In the genomic region with DNA sequence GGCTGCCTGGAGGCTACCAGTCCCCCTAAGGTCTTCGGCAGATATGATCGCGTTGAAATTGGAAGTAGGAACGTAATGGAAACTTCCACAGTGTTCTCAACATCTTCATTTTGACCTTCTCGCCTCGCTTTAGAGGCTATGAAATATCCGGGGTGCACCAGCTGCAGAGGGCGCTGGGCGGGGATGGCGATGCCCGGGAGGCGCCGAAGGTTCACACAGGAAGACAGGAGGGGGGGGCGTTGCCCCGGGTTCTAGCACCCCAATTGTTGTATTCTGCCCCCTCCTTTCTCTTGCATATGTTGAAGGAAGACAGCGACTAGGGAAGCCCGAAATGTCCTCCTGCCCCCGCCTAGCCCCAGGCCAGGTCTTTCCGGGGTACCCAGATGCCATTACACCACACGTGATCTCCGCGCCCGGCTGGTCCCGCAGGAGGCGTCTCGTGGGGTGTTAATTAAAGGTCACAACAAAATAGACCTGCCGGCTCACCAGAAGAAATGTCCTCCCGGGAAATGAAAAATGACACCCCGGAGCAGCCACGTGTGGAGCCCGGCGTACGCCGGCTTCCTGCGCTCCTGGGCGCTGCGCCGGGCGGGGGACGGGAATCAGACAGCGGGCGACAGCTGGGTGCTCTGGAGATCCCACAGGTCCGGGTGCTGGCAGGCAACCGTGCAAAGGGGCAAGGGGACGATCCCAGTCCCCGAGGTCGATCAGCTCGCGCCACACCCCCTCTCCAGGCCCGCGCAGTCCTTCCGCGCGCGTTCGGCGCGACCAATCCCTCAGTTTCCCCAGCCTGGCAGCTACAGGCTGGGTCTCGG, we compare ENCODE assay signal across 7 mouse cellular contexts. TPM values are rescaled to one million over a fixed set of nuclear protein-coding genes. Genes with fewer than 3 reads are reported as not detected.
DNase-seq lines count a peak whose midpoint lies in the region; ATAC-seq lines count a peak whose summit lies in the region.

No protein-coding gene starts in this region.

- H3K27me3 ChIP-seq in intestine, embryonic 14.5 days (replicated peaks; ENCODE audit: control insufficient read depth, insufficient read depth, low read length) = no peaks in the 10 kb centered on the region

- peaks cover 15% of the 10 kb centered on the region for H3K4me1 ChIP-seq in intestine, embryonic 14.5 days (replicated peaks; ENCODE audit: control insufficient read depth, insufficient read depth, low read length)

- H3K4me3 ChIP-seq in intestine, embryonic 14.5 days (ENCODE audit: low read depth, low read length) = peak overlapping the region; percentile 67

- peak; percentile 32 for ATAC-seq in intestine, embryonic 14.5 days (replicated peaks; ENCODE audit: low FRiP score, low TSS enrichment, low read depth)
- peak; percentile 53 for ATAC-seq in megakaryocyte-erythroid progenitor cell, adult 5-6 weeks (replicated peaks; ENCODE audit: low FRiP score, low TSS enrichment, poor library complexity, severe bottlenecking)

- peak overlapping the region; percentile 82; the same call in 1 of the 2 replicates for H3K27ac ChIP-seq in intestine, embryonic 14.5 days (ENCODE audit: low read depth)

- DNase-seq in adrenal gland, postnatal 25 days = peak; percentile 43
- DNase-seq in embryo, embryonic 10.5 days (ENCODE audit: low spot score) = peak; percentile 58
- peak; percentile 46 for DNase-seq in gastrocnemius, postnatal 10 days
- peak; percentile 81 for DNase-seq in intestine, embryonic 14.5 days (ENCODE audit: low spot score)
- peak; percentile 37 to 62 for DNase-seq in left cerebral cortex, postnatal 25 days (ENCODE audit: low spot score in 2 of 2)
- peak; percentile 22 to 25 for DNase-seq in right cerebral cortex, postnatal 36 days (ENCODE audit: low spot score in 2 of 2)

- intact Hi-C loops in left cerebral cortex, postnatal 25 days (cut with DNase I) = loop anchor here (1.0 to 2.0 kb wide), 5 partner anchors 161 to 949 kb away; no protein-coding TSS in a partner anchor

- H3K36me3 ChIP-seq in intestine, embryonic 14.5 days (ENCODE audit: control insufficient read depth, insufficient read depth, low read length) = no peaks in the 10 kb centered on the region

- H3K9ac ChIP-seq in intestine, embryonic 14.5 days (ENCODE audit: low read length) = peak overlapping the region; percentile 57

- peak overlapping the region; percentile 100 for H3K4me2 ChIP-seq in intestine, embryonic 14.5 days (ENCODE audit: low read length)

- WGBS in intestine, embryonic 14.5 days = under 1% methylated on average over 59 of the region's 59 CpGs

- H3K9me3 ChIP-seq in intestine, embryonic 14.5 days (ENCODE audit: control insufficient read depth, low read length) = 0 out of 2 replicates have a peak, but pooled peaks cover 2% of the 10 kb centered on the region

RNA-seq across cellular contexts. Expression of gene Kif26b, which starts 1.2 kb away (rescaled TPM):
- 2.6 TPM in 2 replicates for total RNA-seq in adrenal gland, postnatal 25 days (2021)
- 1 to 10 TPM; 1.4 to 1.7 TPM for total RNA-seq in gastrocnemius, postnatal 10 days (2021)
- polyA plus RNA-seq in intestine, embryonic 14.5 days (2014; fragmentation: Nextera tagmentation; extraction: Ambion mirVana) = 8.2 and 8.8 TPM in 2 replicates
- total RNA-seq in left cerebral cortex, postnatal 25 days (2021) = 10 to 100 TPM in 1 of 2 experiments, 1 to 10 TPM in 1; 9.2 to 10.1 TPM
- 2.8 and 5.7 TPM in 2 replicates for total RNA-seq in megakaryocyte-erythroid progenitor cell, adult 5-6 weeks (2014; fragmentation: Nextera tagmentation)
- total RNA-seq in megakaryocyte-erythroid progenitor cell, adult 5-6 weeks (2017) = 1.2 and 3.7 TPM in 2 replicates

Comparison
In these comparisons a context has a peak if more than half of its experiments do, and no peak if none do; other contexts are left out.
1. Peak in every context shown above with its lines: DNase-seq, ATAC-seq, H3K4me3 ChIP-seq and H3K27ac ChIP-seq.
2. DNase-seq: peak in every context shown above with its lines; median percentile 81 in intestine, embryonic 14.5 days; 58 in embryo, embryonic 10.5 days; 50 in left cerebral cortex, postnatal 25 days; 46 in gastrocnemius, postnatal 10 days; 43 in adrenal gland, postnatal 25 days; 24 in right cerebral cortex, postnatal 36 days.